Mouse (Mus musculus) stomach, embryonic 16.5 days (tissue): ENCODE measurements around the gene Gm49368. TPM values are rescaled to one million over a fixed set of nuclear protein-coding genes. Genes with fewer than 3 reads are reported as not detected.
"Not testable (repeated sequence)": the region's sequence is repeated elsewhere in the genome, so short reads cannot be mapped to it uniquely, and the experiment has no call there.

Source experiments
- ATAC-seq: fragments of 200-750 bp; cut with Nextera tagmentation; 2 replicates; pipeline ENCODE4 v1.8.0; 2017; ENCODE audit warnings: moderate number of reproducible peaks, moderate TSS enrichment; ENCODE audit not compliant: insufficient read depth, low FRiP score
- H3K27ac ChIP-seq: fragments of 300-500 bp; sonication (generic); 2 replicates; pipeline ENCODE4 v1.5.1; 2014; ENCODE audit warnings: low read length
- H3K27me3 ChIP-seq: fragments of 300-500 bp; sonication (generic); 2 replicates; pipeline ENCODE4 v1.6.1; 2014; ENCODE audit warnings: low read length, control low read depth, mixed read lengths; ENCODE audit not compliant: control insufficient read depth, insufficient read depth
- H3K36me3 ChIP-seq: fragments of 300-500 bp; sonication (generic); 2 replicates; pipeline ENCODE4 v1.6.1; 2014; ENCODE audit warnings: low read length; ENCODE audit not compliant: control insufficient read depth, insufficient read depth
- H3K4me1 ChIP-seq: fragments of 300-500 bp; sonication (generic); 2 replicates; pipeline ENCODE4 v1.6.1; 2014; ENCODE audit warnings: low read length, control low read depth, mixed read lengths; ENCODE audit not compliant: control insufficient read depth, insufficient read depth
- H3K4me2 ChIP-seq: fragments of 300-500 bp; sonication (generic); 2 replicates; pipeline ENCODE4 v1.6.1; 2014; ENCODE audit warnings: low read depth, low read length, mixed read lengths
- H3K4me3 ChIP-seq: fragments of 300-500 bp; sonication (generic); replicated peaks from 2 replicates; pipeline ENCODE4 v1.5.1; 2014; ENCODE audit warnings: mild to moderate bottlenecking, low read length
- H3K9ac ChIP-seq: fragments of 300-500 bp; sonication (generic); 2 replicates; pipeline ENCODE4 v1.6.1; 2014; ENCODE audit warnings: low read length
- H3K9me3 ChIP-seq: fragments of 300-500 bp; sonication (generic); replicated peaks from 2 replicates; pipeline ENCODE4 v1.6.1; 2016; ENCODE audit warnings: low read length, control low read depth; ENCODE audit not compliant: control insufficient read depth
- WGBS: fragments of 180-500 bp; shearing (Covaris S2); extraction: QIAGEN DNeasy Blood & Tissue Kit; methylation state at CpG from one replicate; pipeline ENCODE4 v1.1.7; 2014; 5-methylcytosine and 5-hydroxymethylcytosine counted together
- polyA plus RNA-seq: library from polyadenylated mRNA; unstranded; fragments of >200 nt; fragmentation: Nextera tagmentation; extraction: Ambion mirVana; gene quantifications from 2 replicates; pipeline ENCODE4 v1.2.1, GENCODE M21; 2015

Gene Gm49368
- polyA plus RNA-seq = 0.04 TPM in 1 of 2 replicates, not detected in the other

- Histone ChIP-seq H3K9me3 (no peaks in the 10 kb centered on the region), H3K4me1 (no peaks in the 10 kb centered on the region), H3K4me2 (no peak within 1 kb of the TSS), H3K4me3 (no peak within 1 kb of the TSS), H3K9ac (no peak within 1 kb of the TSS), H3K27me3 (no peaks in the 10 kb centered on the region), H3K36me3 (no peaks in the 10 kb centered on the region), H3K27ac (peak within 1 kb of the TSS; percentile 23; the same call in 1 of the 2 replicates)
- ATAC-seq = no peak
- 76% methylated on average over 7 of the region's 7 CpGs for WGBS
Measured at GRCm38 (mm10) chr7:128062456-128062855, at the start of gene Gm49368, which contains the start of gene Itgam. Gene Gm49368, plus strand, starts transcription at chr7:128062683. Gene Itgam, plus strand, starts transcription at chr7:128062640.

GRCm38 (mm10) chr7:128013116-128013515 lies 49.4 kb upstream of the Gm49368 start:
- Histone ChIP-seq H3K27ac (no peak overlapping the region), H3K4me2 (no peak overlapping the region), H3K9me3 (no peaks in the 10 kb centered on the region), H3K36me3 (no peaks in the 10 kb centered on the region), H3K9ac (no peak overlapping the region), H3K4me3 (no peak overlapping the region), H3K4me1 (no peaks in the 10 kb centered on the region), H3K27me3 (no peaks in the 10 kb centered on the region)
- 90% methylated on average over 13 of the region's 13 CpGs for WGBS
- ATAC-seq = no peak

GRCm38 (mm10) chr7:128016134-128016533 lies 46.3 kb upstream of the Gm49368 start:
- not testable (repeated sequence) for H3K36me3 ChIP-seq, H3K27me3 ChIP-seq, H3K4me1 ChIP-seq, H3K9me3 ChIP-seq, H3K4me3 ChIP-seq, ATAC-seq, H3K9ac ChIP-seq, H3K4me2 ChIP-seq, H3K27ac ChIP-seq
- WGBS = 58% methylated on average over 5 of the region's 5 CpGs

DNA sequence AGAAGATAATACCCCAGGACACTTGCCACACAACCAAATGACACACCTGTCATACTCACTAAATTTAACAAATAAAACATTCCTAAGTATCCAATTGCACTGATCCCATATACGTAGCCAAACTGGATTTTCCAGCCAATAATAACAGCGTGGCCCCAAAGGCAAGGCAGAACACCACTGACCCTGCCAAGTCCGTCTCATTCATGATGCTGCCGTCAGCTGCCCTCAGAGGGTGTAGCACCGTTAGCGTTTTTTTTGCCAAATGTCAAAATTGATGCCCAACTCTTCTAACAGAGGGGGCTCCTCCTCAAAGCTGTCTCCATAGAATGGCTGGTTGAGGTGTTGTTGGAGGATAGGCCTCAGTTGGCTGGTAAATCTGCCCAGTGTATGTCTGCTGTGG lies 45.8 kb upstream of the Gm49368 start:
- Histone ChIP-seq H3K9me3 (no peaks in the 10 kb centered on the region), H3K4me1 (no peaks in the 10 kb centered on the region), H3K4me3 (no peak overlapping the region), H3K27me3 (no peaks in the 10 kb centered on the region), H3K9ac (no peak overlapping the region), H3K4me2 (no peak overlapping the region), H3K27ac (no peak overlapping the region), H3K36me3 (no peaks in the 10 kb centered on the region)
- WGBS = 71% methylated on average over 6 of the region's 6 CpGs
- ATAC-seq = no peak

GRCm38 (mm10) chr7:128018275-128018674 lies 44.2 kb upstream of the Gm49368 start:
- WGBS = 86% methylated on average over 3 of the region's 3 CpGs

GRCm38 (mm10) chr7:128019187-128019586 lies 43.3 kb upstream of the Gm49368 start:
- WGBS = 75% methylated on average over 2 of the region's 2 CpGs

More at GRCm38 (mm10) chr7:128018275-128018674, 44.2 kb upstream of the Gm49368 start:
- Histone ChIP-seq H3K4me2 (no peak overlapping the region), H3K9me3 (no peaks in the 10 kb centered on the region), H3K27me3 (no peaks in the 10 kb centered on the region), H3K9ac (no peak overlapping the region), H3K36me3 (no peaks in the 10 kb centered on the region), H3K27ac (no peak overlapping the region), H3K4me3 (no peak overlapping the region), H3K4me1 (no peaks in the 10 kb centered on the region)
- ATAC-seq = no peak

GRCm38 (mm10) chr7:128022974-128023373 lies 39.5 kb upstream of the Gm49368 start:
- Histone ChIP-seq H3K4me2 (no peak overlapping the region), H3K4me1 (no peaks in the 10 kb centered on the region), H3K9me3 (no peaks in the 10 kb centered on the region), H3K4me3 (no peak overlapping the region), H3K27ac (no peak overlapping the region), H3K9ac (no peak overlapping the region), H3K36me3 (no peaks in the 10 kb centered on the region), H3K27me3 (no peaks in the 10 kb centered on the region)
- ATAC-seq = no peak
- 64% methylated on average over 8 of the region's 8 CpGs for WGBS

More at GRCm38 (mm10) chr7:128019187-128019586, 43.3 kb upstream of the Gm49368 start:
- Histone ChIP-seq H3K9ac (no peak overlapping the region), H3K36me3 (no peaks in the 10 kb centered on the region), H3K4me1 (no peaks in the 10 kb centered on the region), H3K27ac (no peak overlapping the region), H3K9me3 (no peaks in the 10 kb centered on the region), H3K4me3 (no peak overlapping the region), H3K4me2 (no peak overlapping the region), H3K27me3 (no peaks in the 10 kb centered on the region)
- no peak for ATAC-seq

DNA sequence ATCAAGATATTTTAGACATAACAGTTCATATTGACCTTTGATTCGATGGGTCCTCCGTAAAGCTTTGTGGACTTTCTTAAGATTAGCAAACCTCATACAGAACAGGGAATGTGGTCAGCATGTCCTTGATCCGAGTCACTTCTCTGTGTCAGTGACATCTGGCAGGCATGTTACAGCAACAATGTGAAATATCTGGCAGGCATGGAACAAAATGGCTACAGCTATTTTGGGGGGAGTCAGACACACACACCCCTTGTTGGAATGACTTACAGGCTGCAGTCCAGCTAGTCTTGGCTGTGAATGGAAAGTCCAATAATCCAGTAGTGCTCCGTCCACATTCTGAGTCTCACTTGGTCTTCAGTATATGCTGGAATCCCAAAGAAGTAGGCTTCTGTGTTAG lies 38.9 kb upstream of the Gm49368 start:
- H3K9ac ChIP-seq = no peak overlapping the region
- H3K4me1 ChIP-seq = no peaks in the 10 kb centered on the region
- 85% methylated on average over 4 of the region's 4 CpGs for WGBS
- no peak overlapping the region for H3K4me2 ChIP-seq
- no peaks in the 10 kb centered on the region for H3K36me3 ChIP-seq
- no peak overlapping the region for H3K27ac ChIP-seq
- no peaks in the 10 kb centered on the region for H3K27me3 ChIP-seq
- H3K4me3 ChIP-seq = no peak overlapping the region
- H3K9me3 ChIP-seq = no peaks in the 10 kb centered on the region
- ATAC-seq = no peak

DNA sequence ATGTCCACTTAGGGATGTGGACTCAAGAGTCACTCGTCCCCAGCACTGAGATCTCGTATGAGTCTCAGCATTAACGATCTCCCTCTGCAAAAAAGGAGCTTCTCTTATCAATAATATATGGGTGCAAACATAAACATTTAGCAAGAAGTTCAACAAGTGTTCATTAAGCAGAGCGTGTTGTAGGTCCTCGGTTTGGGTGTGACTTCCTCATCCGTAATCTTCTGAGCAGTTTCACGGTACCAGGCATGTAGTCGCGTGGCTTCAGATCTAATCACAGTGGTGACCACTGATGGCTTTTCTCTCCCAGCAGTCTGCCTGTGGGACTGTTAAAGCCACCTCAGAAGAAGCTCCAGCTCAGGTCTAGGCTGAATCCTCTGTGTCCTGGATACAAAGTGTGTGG lies 38.1 kb upstream of the Gm49368 start:
- Histone ChIP-seq H3K27ac (no peak overlapping the region), H3K27me3 (no peaks in the 10 kb centered on the region), H3K4me2 (no peak overlapping the region), H3K36me3 (no peaks in the 10 kb centered on the region), H3K9ac (no peak overlapping the region), H3K4me3 (no peak overlapping the region), H3K9me3 (no peaks in the 10 kb centered on the region), H3K4me1 (no peaks in the 10 kb centered on the region)
- ATAC-seq = no peak
- 74% methylated on average over 9 of the region's 9 CpGs for WGBS

- WGBS = 76% methylated on average over 4 of the region's 4 CpGs
- H3K9ac ChIP-seq = no peak overlapping the region
- ATAC-seq = no peak
- no peaks in the 10 kb centered on the region for H3K36me3 ChIP-seq
- H3K4me3 ChIP-seq = no peak overlapping the region
- no peaks in the 10 kb centered on the region for H3K4me1 ChIP-seq
- H3K27ac ChIP-seq = no peak overlapping the region
- H3K4me2 ChIP-seq = no peak overlapping the region
- no peaks in the 10 kb centered on the region for H3K27me3 ChIP-seq
- no peaks in the 10 kb centered on the region for H3K9me3 ChIP-seq
Measured at GRCm38 (mm10) chr7:128024932-128025331, 37.6 kb upstream of the Gm49368 start.
